Mouse (Mus musculus): ENCODE results near the gene Dennd4b.

DNA sequence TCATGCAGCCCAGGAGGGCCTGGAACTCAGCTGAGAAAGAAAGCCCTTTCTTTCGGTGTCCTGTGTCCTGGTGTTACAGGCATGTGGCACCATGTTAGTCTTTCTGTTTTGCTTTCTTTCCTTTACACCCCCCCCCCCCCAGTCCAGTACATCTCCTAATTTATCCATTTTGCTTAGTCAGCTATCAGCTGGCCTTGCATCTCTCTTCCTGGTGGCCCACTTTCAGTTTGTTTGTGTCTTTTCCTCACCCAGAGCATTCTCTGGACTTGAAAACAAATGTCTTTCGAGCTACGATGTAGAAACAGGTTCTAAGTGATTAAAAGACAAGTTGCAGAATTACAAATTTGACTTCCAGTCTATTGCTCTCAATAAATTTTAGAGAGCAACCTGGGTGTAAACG is 42.5 kb upstream of the Dennd4b start:
- no peak for TF ChIP-seq POLR2A (IDR thresholded peaks at IDR 0.05; ENCODE audit: extremely low read depth, insufficient read depth, low read length)
- TF ChIP-seq CTCF (IDR thresholded peaks at IDR 0.05; ENCODE audit: low read depth, low read length), result no peak
